Mouse (Mus musculus) testis, postnatal 14 days (tissue): ENCODE measurements around the gene 2410004P03Rik.
"Not testable (repeated sequence)": the region's sequence is repeated elsewhere in the genome, so short reads cannot be mapped to it uniquely, and the experiment has no call there.

Source experiments
- DNase-seq: peaks from one replicate; pipeline ENCODE4 v3.0.0; 2021; ENCODE audit warnings: low spot score

Gene 2410004P03Rik

DNA sequence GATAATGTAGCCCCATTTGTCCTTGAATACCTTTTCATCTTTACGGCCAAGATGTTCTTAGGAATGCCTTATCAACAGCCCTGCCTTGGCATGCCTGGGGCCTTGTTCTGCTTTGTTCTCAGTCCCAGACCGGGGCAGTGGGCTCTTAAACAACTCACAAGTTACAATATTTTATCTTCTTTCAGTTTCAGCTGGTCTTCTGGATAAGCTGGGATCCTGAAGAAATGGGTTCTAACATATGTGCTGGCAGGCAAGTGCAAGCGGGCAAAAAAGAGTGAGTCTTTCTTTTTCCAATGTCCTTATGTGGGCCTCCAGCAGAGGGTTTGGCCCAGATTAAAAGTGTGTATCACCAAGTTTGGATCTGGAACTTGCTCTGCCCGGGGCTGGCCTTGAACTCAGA is 9.6 kb upstream of the 2410004P03Rik start:
- not testable (repeated sequence) for DNase-seq

DNA sequence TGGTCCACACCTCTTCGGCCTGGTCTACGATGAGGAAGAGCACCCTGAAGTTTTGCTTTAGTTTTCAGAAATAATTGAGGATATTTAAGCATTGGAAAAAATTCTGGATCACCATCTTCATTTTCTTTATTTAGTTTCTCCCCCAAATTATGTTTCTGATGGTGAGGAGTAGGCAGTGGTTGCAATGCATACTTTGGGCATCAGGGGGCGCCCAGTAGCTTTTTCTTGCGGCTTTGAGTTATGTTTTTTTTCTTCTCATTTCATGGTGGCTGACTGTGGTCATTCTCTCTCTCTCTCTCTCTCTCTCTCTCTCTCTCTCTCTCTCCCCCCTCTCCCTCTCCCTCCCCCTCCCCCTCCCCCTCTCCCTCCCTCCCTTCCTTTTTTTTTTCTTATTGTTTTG is 6.9 kb upstream of the 2410004P03Rik start:
- DNase-seq: no peak

DNA sequence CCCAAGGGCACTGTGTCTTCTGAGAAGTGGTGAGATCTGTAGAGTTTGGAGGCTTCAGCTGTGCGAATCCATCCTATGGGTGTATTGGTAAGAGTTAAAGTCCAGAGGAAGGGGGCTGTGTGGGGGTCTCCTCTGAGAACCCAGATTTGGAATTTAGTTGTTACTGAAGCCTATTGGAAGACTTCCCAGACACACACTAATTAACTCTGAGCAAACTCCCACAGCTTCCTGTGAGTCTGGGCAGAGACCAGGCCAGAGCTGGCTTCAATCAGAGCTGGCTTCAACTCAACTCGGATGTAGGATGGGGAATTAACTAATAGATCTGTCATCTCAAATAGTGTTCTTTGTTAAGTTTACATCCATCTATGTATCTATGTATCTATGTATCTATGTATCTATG is 4.2 kb upstream of the 2410004P03Rik start:
- DNase-seq: no peak

DNA sequence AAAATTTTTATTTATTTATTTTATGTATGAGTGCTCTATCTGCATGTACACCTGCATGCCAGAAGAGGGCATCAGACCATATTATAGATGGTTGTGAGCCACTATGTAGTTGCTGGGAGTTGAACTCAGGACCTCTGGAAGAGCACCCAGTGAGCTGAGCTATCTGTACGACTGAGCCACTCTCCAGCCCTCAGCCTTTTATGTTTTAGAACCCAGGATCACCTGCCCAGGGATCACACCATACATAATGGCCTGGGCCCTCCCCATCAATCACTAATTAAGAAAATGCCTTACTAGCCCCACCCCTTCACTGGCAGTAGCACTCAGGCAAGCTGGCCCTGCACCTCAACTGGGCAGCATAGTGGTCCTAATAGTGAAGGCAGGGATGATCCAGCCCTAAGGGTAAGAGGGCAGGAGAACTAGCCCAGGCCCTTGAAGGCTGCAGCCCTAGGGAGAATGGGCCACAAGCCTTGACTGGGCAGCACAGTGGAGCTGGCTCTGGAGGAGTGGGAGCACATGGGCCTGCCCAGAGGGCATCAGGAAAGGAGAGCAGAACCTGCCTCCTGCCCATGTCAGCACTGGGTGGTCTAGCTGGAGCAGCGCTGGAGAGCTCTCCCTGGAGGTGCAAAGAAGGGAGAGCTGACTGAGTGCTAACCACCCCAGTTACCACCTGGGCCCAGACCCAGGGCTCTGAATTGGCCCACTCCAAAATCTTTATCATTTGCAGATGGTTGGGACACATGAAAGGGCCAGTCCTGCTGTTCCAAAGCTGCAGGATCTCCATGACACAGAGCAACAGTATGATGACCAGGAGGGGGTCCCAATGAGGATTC is 756 bp upstream of the 2410004P03Rik start:
- DNase-seq: no peak

DNA sequence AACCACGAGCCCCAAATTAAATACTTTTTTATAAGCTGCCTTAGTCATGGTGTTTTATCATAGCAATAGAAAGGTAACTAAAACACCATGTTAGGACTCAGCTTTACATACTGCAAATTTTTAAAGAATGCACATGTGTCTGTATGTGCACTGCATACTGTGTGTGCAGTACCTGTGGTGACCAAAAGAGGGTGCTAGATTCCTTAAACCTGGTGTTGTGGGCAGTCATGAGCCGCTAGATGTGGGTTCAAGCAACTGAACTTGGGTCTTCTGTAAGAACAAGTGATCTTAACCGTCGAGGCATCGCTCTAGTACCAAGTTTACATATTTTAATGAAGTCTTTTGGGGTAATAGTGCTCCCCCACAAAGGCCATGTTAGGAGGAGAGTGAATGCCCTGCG is 2.1 kb downstream of the 2410004P03Rik start:
- no peak for DNase-seq

DNA sequence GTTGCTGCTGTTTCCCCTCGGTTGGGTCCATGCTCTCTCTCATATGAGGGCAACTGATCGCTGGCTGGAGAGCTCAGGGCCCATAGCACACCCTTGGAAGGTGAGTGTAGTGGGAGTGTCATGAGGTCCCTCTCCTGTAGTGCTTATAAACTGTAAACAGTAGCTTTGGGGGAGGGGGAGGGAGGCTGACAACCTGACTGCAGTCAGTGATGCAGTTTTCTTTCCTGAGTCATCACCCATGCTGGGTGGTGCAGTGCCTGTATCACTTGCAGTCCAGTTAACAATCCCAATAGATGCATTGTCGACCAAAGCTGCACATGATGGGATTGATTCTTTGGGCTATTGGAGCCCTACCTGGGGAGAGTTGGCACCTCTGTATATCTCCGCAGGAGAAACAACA is 10.3 kb downstream of the 2410004P03Rik start:
- no peak for DNase-seq

DNA sequence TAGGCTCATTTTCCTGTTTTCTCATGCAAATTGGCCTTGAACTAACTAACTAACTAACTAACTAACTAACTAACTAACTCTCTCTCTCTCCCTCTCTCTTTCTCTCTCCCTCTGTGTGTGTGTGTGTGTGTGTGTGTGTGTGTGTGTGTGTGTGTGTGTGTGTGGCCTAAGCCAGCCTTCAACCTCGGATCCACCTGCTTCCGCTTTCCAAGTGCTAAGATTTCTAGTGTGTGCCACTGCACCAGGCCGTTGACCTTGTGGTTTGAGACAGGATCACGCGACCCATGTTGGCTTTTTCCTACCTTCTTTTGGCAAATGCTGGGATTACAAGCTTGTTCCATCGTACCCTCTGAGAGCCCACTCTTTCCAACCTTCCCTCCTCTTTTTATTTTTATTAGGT is 10.9 kb downstream of the 2410004P03Rik start:
- DNase-seq: no peak

DNA sequence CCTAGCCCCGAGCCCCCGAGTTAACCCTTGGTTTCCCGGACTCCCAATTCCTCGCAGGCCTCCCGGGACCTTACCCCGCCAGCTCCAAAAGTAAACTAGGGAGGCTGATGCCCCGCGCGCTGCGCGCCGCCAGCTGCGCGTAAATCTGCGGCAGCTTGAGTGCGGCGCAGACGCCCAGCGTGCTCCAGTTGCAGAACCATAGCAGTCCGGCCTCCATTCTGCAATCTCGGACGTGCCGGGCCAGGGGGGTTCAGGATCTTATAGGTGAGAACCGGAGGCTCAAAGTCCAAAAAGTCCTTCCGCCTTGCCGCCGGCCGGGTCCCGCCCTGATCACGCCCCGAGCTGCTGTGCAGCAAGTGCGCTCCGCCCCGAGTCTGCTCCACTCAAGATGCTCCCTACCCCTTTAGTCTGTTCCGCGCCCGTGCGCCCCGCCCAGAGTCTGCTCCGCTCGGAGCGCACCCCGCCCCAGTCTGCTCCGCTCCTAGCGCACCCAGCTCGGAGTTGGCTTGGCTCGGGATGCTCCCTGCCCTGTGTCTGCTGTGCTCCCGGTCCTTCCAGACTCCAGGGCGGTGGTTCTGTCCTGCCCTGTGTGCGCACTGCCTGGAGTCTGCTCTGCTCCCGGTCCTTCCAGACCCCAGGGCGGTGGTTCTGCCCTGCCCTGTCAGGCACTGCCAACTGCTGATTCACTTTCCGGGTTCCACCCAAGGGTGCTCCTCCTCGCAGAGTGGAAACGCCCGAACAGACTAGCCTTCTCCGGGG is 11.6 kb downstream of the 2410004P03Rik start, which contains the start of gene Pqlc3:
TSS of gene Pqlc3 (minus strand) at position 670 of the 759 bp plus-strand sequence.
- peak; percentile 78 for DNase-seq

DNA sequence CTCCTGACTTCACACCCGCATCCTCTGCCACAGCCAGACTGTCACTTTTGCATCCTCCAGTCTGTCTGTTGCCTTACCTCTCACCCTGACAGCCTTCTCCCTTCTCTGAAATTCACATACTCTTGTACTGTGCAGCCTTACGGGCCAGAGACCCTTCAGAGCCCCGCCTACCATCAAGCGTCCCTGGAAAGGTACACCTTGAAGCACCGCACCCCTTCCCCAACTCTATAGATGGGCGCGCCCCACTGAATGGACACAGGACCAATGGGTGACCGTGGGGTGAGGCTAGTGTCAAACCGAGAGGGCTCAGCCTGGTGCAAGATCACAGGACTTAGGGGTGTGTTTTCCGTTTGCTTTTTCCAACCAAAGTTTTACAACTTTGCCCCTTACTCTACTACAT is 12.4 kb downstream of the 2410004P03Rik start:
- DNase-seq: no peak

DNA sequence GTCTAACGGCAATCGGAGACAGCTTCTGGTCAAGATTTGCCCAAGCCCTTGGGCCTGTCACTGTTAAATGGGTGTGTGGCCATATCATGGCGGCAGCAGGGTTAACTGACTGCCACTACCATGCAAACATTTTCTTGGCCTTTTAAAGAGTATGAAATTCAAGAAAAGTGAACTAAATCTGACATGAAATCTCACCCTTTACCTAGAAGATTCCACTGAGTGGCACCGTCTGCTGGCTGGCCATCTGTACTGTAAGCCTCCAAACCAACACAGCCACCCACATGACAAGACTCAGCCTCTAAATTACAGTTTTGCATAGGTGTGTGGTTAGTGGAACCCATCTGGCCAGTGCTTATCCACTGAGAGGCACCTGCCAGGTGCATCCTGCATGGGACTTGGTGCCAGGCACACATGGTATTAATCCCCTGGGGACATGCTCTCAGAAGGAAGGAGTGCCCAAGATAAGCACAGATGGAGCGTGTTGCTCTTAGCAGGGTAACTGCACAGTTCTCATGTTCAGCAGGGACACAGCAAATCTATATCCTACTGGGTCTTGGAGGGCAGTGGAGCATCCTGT is 14.6 kb downstream of the 2410004P03Rik start:
- no peak for DNase-seq

DNA sequence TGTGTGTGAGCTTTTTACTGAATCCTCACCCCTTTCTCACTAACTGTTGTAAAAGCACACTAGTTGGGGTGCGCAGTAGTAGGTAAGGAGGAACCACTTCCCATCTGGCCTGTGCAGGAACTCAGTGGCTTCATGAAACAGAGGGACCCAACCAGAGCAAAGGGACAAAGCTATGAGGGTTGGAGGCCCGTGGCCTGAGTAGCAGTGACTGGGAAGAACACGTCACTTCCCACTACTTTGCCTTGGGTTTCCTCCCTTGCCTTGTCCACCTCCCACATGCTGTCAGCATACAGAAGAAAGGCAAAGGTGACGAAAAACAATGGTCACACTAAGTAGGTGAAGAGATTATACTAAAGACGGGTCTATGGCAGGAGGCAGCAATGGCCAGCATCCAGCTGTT is 15.2 kb downstream of the 2410004P03Rik start:
- no peak for DNase-seq

DNA sequence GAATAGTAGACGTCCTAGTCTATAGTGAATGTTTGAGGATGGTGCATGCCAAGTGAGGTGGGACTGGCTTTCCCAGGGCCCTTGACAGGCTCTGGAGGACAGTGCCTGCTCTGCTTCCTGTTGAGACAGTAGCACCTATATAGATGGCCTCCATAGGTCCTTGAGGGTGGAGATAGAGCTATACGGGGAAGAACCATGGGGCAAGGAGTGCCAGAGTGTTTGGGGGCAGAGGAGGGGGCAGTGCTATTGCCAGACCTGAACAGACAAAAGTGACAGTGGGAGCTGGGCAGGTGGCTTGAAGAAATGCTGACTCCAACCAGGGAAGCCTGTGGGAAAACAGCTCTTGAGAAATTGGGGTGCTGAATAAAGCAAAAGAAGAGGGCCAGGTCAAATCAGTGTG is 17.2 kb downstream of the 2410004P03Rik start:
- DNase-seq: no peak

DNA sequence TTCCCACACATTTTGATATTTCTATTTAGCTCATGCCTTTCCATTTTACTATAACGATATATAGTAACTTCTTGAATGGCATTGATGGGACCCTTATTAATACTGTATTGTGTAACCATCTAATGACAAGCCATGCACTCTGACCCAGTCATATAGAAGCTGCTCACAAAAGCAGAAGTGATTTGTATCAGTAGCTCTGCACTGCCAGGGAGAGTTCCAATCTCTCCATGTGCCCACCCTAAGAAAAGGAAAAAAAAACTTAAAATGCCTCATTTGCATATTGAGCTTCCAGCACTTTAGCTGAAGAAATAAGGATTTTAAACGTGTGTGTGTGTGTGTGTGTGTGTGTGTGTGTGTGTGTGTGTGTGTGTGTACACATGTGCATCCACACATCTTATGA is 19.2 kb downstream of the 2410004P03Rik start:
- DNase-seq: no peak

DNA sequence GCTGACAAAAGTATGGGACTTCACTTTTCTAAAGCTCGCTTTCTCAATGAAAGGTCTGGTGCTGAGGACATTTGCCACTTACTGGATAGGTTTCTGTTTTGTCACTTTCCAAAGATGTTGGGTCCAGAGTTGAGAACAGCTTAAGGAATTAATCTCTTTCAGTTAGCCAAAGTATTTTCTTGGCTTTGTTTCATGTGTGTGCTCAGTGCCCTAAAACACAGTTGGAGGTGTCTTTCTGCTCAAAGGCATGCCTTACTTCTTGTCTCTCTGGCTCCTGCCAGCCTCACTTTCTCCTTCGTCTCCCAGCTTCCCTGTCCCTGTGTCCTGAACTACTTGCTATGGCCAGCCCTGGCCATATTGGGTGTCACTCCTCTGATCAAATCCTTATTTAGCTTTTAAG is 20.2 kb downstream of the 2410004P03Rik start:
- DNase-seq: no peak

DNA sequence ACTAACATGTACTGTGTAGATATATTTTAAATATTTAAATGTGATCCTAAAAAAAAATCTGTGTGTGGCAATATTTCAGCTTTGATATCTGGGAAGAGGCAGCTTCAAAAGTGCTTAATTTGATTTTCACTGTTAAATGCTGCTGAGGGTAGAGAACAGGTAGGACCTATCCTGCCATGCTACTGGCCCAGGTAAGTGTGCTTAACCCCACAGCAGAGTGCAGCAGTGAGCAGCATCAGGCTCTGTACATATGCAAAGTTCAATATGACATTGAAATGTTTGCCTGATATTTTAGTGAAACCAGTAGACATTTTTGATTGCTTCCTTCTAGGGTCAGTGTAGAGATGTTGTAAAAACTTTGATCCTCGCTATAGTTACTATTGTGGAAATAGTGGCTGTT is 25.7 kb downstream of the 2410004P03Rik start:
- DNase-seq: no peak

DNA sequence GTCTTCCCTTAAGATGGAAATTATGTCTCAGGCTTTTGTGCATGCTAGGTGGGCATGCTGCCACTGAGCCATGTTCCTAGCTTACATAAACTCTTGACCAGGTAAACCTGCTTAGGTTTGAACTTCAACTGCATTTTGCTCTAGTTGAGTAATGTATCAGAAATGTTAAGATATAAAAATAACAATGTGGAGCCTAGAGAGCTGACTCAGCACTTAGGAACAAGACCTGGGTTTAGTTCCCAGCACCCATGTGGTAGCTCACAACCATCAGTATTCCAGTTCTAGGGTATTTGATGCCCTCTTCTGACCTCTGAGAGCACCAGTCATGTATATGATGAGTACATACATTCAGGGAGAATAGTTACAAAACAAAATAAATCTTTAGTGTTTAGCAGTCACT is 34.4 kb downstream of the 2410004P03Rik start:
- no peak for DNase-seq

DNA sequence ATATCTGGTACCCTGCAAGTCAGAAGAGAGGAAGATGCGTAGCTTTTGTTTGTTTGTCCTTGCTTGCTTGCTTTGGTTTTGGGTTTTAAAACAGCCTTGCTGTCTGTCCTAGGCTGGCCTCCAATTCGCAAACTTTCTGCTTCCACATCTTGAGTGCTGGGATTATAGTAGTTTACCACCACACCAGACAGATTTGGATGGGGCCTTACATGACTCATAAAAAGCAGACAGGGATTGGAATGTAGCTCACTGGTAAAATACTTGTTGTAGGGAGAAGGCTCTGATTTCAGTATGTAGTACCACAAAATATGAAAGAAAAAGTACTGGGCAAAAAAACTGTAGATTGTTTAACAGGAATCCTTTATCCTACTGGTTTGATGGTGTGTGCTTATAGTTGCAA is 44.7 kb downstream of the 2410004P03Rik start:
- no peak for DNase-seq

DNA sequence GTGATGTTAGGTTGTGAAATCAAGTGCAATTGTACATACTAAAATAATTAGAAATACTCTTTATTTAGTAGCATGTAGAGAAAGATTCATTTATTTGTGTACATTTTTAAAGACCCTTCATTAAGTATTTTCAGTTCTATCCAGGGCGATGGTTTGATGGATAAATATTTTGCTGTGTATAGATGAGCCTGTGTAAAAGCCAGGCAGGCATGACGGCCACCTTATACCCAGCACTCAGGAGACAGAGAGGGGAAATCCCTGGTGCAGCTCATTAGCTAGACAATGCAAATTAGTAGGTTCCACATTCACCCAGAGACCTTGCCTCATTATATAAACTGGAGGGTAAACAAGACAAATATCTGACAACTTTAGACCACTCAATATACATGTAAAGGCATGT is 48.2 kb downstream of the 2410004P03Rik start:
- no peak for DNase-seq

DNA sequence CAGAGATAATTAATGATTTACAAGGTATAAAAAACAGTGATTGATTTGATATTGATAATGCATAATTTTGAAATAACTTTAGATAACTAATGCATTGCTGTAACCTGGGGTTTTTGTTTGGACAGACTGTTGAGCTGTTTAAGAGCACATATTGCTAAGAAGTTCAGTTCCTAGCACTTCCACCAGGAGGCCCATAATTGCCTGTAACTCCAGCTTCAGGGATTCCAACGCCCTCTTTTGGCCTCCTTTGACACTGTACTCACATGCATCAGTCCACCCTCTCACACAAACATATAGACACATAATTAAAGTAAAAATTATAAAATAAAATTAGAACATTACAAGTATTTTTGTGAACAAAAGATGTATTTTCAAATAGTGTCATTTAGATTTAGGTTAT is 52.7 kb downstream of the 2410004P03Rik start:
- no peak for DNase-seq
